Mouse (Mus musculus) G1E (cell line): ENCODE results near the gene Naa80. TPM values are rescaled to one million over a fixed set of nuclear protein-coding genes. Genes with fewer than 3 reads are reported as not detected.

ENCODE experiments used
- ATAC-seq: 2 replicates; pipeline ENCODE4 v1.8.0; 2016; ENCODE audit warnings: mild to moderate bottlenecking; ENCODE audit not compliant: insufficient number of reproducible peaks, poor library complexity, low FRiP score, severe bottlenecking; ENCODE audit errors: extremely low read depth
- DNase-seq: peaks from one replicate; pipeline ENCODE4 v3.0.0; 2012; ENCODE audit warnings: low spot score
- H3K27me3 ChIP-seq: 2 replicates; pipeline ENCODE4 v1.6.1; 2012; ENCODE audit warnings: mild to moderate bottlenecking, low read length, inconsistent platforms; ENCODE audit not compliant: insufficient read depth
- H3K36me3 ChIP-seq: replicated peaks from 2 replicates; pipeline ENCODE3; 2012; ENCODE audit warnings: mild to moderate bottlenecking, inconsistent platforms
- H3K4me1 ChIP-seq: 2 replicates; pipeline ENCODE4 v1.6.1; 2012; ENCODE audit warnings: low read depth, low read length, inconsistent platforms, mixed read lengths; ENCODE audit not compliant: insufficient read depth
- H3K4me3 ChIP-seq: 2 replicates; pipeline ENCODE4 v1.5.1; 2012; ENCODE audit warnings: low read depth, mild to moderate bottlenecking, inconsistent platforms, low read length, moderate library complexity, mixed read lengths
- H3K9me3 ChIP-seq: replicated peaks from 2 replicates; pipeline ENCODE4 v1.6.1; 2012; ENCODE audit warnings: inconsistent platforms
- CTCF ChIP-seq: IDR thresholded peaks from 2 replicates; pipeline ENCODE4 v1.5.1; 2012; ENCODE audit warnings: low read depth, low read length, inconsistent platforms, mixed read lengths
- GATA1 ChIP-seq: IDR thresholded peaks from 2 replicates; pipeline ENCODE4 v1.6.1; 2012; ENCODE audit warnings: borderline replicate concordance, low read length, inconsistent platforms, mixed read lengths
- GATA2 ChIP-seq: IDR thresholded peaks from 2 replicates; pipeline ENCODE4 v1.6.1; 2012; ENCODE audit warnings: low read depth, low read length, inconsistent platforms, borderline replicate concordance
- POLR2AphosphoS5 ChIP-seq: IDR thresholded peaks from 2 replicates; pipeline ENCODE4 v1.6.1; 2012; ENCODE audit warnings: low read depth, low read length, inconsistent platforms; ENCODE audit not compliant: insufficient replicate concordance
- TAL1 ChIP-seq: conservative IDR thresholded peaks from 2 replicates; pipeline ENCODE4 v1.6.1; 2012; ENCODE audit warnings: low read depth, low read length, inconsistent platforms, mixed read lengths
- polyA plus RNA-seq: library from polyadenylated mRNA; stranded (reverse); fragments of >175 nt; gene quantifications from 2 replicates; pipeline ENCODE4 v1.2.3, GENCODE M21; 2012
- total RNA-seq, 2 experiments: library from RNA; stranded (forward) in 1 of 2; stranded (reverse) in 1 of 2; fragments of 200-1000 nt in 1 of 2; fragments of >200 nt in 1 of 2; fragmentation: Nextera tagmentation in 1 of 2; gene quantifications; 2 replicates each; pipeline ENCODE4 v1.2.3; 2014 to 2017

Naa80 gene
- total and polyA plus RNA-seq, 3 experiments = 14.6 to 53.8 (median 17.4) TPM

- H3K4me1 ChIP-seq = peaks cover 78% of the 10 kb centered on the region
- H3K36me3 ChIP-seq = peaks cover 31% of the 10 kb centered on the region
- no peaks in the 10 kb centered on the region for H3K9me3 ChIP-seq
- H3K4me3 ChIP-seq = no peak overlapping the region
- no peak for ATAC-seq
- DNase-seq = no peak
- no peak for TF ChIP-seq TAL1
- TF ChIP-seq CTCF = no peak
- no peak for TF ChIP-seq GATA1
- no peak for TF ChIP-seq GATA2
- TF ChIP-seq POLR2AphosphoS5 = no peak
- no peaks in the 10 kb centered on the region for H3K27me3 ChIP-seq
Observed at GRCm38 (mm10) chr9:107577871-107578270, 816 bp upstream of the Naa80 start.

DNA sequence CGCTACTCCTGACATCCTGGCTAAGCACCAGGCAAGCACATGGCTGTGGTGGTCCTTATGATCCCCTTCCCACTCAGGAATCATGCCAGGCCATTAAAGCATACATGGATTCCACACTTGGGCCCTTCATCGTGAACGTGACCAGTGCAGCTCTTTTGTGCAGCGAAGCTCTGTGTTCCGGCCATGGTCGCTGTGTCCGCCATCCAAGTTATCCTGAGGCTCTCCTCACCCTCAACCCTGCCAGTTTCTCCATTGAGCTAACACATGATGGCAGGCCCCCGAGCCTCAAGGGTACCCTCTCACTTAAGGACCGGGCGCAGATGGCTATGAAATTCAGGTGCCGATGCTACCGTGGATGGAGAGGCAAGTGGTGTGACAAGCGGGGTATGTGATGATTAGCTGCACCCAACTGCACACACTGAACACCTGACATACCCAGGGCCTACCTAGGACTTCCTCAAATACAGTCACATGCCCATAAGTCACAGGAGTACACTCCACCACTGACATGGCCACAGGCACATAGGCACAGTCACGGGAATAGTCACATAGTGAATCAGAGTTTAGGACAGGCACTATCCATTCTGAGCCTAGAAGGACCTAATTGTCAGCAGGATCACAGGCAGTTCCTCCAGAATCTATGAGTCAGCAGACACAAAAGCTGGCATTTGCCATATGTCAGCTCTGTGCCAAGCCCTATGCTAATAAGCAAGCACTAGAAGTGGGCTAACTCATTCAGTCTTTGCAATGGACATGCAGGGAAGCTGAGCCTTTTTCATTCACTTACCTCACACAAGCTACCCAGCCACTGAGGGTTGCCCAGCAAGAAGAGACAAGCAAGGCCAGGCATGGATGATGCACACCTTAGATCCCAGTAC lies 575 bp downstream of the Naa80 start:
- no peak overlapping the region for H3K4me3 ChIP-seq
- no peak for DNase-seq
- peaks cover 86% of the 10 kb centered on the region for H3K4me1 ChIP-seq
- no peak for TF ChIP-seq TAL1
- no peak for TF ChIP-seq POLR2AphosphoS5
- no peak for TF ChIP-seq GATA1
- no peak for TF ChIP-seq CTCF
- no peak for TF ChIP-seq GATA2
- peaks cover 40% of the 10 kb centered on the region for H3K36me3 ChIP-seq
- H3K27me3 ChIP-seq = no peaks in the 10 kb centered on the region
- H3K9me3 ChIP-seq = no peaks in the 10 kb centered on the region
- no peak for ATAC-seq

DNA sequence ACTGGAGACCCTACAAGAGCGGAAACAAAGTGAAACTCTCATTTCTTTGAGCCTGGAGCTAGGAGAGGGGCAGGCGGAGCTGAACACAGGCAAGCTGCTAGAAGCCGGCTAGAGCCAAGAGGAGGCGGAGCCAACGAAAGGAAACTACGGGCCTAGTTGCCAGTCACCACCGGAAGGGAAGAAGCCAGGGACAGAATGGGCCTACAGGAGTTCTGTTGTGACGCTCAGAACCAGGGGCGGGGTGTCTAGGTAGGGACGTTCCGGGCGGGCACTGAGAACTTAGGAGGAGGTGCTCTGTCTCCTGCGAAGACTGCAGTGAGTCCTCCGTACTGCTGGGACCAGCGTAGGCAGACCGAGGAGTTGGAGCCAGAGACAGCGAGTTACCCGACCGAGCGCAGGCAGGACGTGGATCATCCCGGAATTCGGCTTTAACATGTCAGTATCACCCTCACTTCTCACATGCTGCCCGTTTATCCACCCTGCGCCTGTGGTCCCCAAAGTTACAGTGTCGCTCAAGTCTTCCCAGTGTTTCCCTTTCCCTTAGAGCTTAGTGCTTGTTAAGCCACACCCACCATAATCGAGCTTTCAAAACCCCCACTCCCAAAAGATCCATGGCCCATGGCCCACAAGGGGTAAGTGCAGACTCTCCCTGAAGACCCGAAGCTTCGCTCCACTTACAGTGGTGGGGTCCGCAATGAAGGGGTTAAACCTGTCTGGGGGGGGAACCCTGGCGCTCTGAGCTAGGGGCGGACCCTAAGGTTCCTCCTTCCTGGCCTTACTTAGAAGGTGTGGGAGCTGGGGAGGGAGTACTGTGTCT lies 2.0 kb downstream of the Naa80 start, which contains the start of gene Hyal3:
Gene Hyal3, plus strand, starts transcription at position 318 of the 817 bp plus-strand sequence.
- peaks cover 53% of the 10 kb centered on the region for H3K36me3 ChIP-seq
- ATAC-seq = peak; percentile 81
- H3K27me3 ChIP-seq = no peaks in the 10 kb centered on the region
- H3K9me3 ChIP-seq = no peaks in the 10 kb centered on the region
- TF ChIP-seq GATA1 (no peak), POLR2AphosphoS5 (no peak), TAL1 (no peak), CTCF (no peak), GATA2 (no peak)
- peaks cover 91% of the 10 kb centered on the region for H3K4me1 ChIP-seq
- peak within 1 kb of the TSS; percentile 83 for H3K4me3 ChIP-seq
- DNase-seq = peak; percentile 73

- peaks cover 57% of the 10 kb centered on the region for H3K36me3 ChIP-seq
- DNase-seq (no peak), ATAC-seq (no peak)
- no peak for TF ChIP-seq POLR2AphosphoS5
- no peak for TF ChIP-seq TAL1
- no peak for TF ChIP-seq GATA1
- no peak for TF ChIP-seq GATA2
- TF ChIP-seq CTCF = no peak
- peak overlapping the region; percentile 83 for H3K4me3 ChIP-seq
- H3K9me3 ChIP-seq = no peaks in the 10 kb centered on the region
- peaks cover 92% of the 10 kb centered on the region for H3K4me1 ChIP-seq
- no peaks in the 10 kb centered on the region for H3K27me3 ChIP-seq
Observed at GRCm38 (mm10) chr9:107581584-107581983, 2.9 kb downstream of the Naa80 start.

DNA sequence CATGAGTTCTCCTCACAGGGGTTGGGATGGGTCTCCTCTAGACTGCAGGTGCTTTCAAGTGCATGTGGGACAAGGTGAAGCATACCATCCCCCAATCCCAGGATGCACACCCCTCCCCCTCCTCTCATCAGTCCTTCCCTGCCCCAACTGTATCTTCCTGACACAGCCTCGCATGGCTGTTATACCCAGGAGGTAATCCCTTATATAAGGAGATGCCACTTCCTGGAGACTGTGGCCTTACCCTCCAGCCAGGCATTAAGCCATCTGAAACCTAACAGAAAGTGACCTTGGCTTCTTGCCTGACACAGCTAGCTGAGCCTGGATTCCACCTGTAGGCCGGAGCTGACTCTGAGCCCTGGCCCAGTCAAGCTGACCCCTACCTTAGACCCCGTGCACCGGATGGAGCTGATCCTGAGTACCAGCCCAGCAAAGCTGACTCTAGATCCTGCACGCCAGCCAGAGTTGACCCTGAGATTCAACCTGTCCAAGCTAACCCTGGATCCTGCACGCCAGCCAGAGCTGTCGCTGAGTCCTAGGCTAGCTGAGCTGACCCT lies 3.9 kb downstream of the Naa80 start:
- peaks cover 57% of the 10 kb centered on the region for H3K36me3 ChIP-seq
- H3K4me1 ChIP-seq = peaks cover 84% of the 10 kb centered on the region
- no peaks in the 10 kb centered on the region for H3K9me3 ChIP-seq
- ATAC-seq = no peak
- peak overlapping the region; percentile 83; the same call in 1 of the 2 replicates for H3K4me3 ChIP-seq
- TF ChIP-seq GATA2 = no peak
- no peak for TF ChIP-seq CTCF
- TF ChIP-seq POLR2AphosphoS5 = no peak
- no peak for TF ChIP-seq TAL1
- no peak for TF ChIP-seq GATA1
- no peak for DNase-seq
- H3K27me3 ChIP-seq = no peaks in the 10 kb centered on the region

DNA sequence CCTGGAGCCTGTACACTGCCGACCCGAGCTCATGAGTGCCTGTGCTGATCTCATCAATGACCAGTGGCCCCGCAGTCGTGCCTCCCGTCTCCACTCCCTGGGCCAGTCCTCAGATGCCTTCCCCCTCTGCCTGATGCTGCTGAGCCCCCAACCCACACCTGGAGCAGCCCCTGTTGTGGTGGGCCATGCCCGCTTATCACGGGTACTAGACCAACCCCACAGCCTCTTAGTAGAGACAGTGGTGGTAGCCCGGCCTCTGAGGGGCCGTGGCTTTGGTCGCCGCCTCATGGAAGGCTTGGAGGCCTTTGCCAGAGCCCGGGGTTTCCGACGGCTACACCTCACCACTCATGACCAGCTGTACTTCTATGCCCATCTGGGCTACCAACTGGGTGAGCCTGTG lies 4.5 kb downstream of the Naa80 start:
- Histone ChIP-seq H3K4me1 (peaks cover 82% of the 10 kb centered on the region), H3K36me3 (peaks cover 52% of the 10 kb centered on the region), H3K9me3 (no peaks in the 10 kb centered on the region), H3K27me3 (no peaks in the 10 kb centered on the region), H3K4me3 (peak overlapping the region; percentile 83; the same call in 1 of the 2 replicates)
- no peak for TF ChIP-seq CTCF
- ATAC-seq = no peak
- DNase-seq = no peak
